Mouse (Mus musculus) adrenal gland, postnatal 25 days (tissue): ENCODE results near the gene Sbf2. TPM values are rescaled to one million over a fixed set of nuclear protein-coding genes. Genes with fewer than 3 reads are reported as not detected.
"Not testable (repeated sequence)": the region's sequence is repeated elsewhere in the genome, so short reads cannot be mapped to it uniquely, and the experiment has no call there.

ENCODE experiments used
- DNase-seq: peaks from one replicate; pipeline ENCODE4 v3.0.0; 2021; ENCODE audit warnings: mixed read lengths
- total RNA-seq: library from RNA; stranded (reverse); gene quantifications from 2 replicates; pipeline ENCODE4 v1.2.3, GENCODE M21; 2021

Sbf2 gene
- total RNA-seq, 1 experiment from 2014 or later, result 57.0 TPM

DNA sequence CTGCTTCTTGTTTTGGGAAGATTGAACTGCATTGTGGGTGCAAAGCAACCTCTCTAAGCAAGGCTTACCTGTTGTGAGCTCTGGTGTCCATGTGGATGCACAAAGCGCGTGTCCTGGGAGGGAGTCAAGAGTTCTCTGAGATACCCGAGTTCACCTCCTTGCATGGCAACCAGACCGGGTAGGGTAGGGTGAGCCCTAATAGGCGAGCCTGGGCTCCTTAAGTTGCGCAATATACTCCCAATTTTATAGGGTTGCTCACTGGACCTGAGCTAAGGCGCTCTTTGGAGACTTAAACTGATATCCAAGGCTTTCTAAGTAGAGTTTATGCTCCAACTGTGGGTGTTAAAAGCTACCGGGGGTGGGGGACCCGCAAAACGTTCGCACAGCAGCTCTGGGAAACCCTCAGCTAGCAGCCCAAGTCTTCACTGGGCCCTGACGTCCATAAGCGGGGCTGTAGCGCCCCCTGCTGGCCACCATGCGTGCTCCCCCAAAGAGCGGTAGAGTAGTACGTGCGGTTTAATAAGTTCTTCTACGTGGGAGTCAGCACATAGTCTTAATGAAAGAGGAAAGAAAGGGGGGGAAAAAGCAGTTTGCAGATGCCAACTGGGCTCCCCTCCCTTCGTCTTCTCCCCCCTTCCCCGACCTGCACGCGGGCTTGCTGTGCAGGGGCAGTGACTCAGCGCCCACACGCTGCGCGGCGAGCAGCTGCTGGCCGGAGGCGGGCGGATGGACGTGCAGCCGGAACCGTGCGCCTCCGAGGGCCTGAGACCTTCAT, 15.4 kb upstream of the Sbf2 start:
- DNase-seq, result peak; percentile 86

DNA sequence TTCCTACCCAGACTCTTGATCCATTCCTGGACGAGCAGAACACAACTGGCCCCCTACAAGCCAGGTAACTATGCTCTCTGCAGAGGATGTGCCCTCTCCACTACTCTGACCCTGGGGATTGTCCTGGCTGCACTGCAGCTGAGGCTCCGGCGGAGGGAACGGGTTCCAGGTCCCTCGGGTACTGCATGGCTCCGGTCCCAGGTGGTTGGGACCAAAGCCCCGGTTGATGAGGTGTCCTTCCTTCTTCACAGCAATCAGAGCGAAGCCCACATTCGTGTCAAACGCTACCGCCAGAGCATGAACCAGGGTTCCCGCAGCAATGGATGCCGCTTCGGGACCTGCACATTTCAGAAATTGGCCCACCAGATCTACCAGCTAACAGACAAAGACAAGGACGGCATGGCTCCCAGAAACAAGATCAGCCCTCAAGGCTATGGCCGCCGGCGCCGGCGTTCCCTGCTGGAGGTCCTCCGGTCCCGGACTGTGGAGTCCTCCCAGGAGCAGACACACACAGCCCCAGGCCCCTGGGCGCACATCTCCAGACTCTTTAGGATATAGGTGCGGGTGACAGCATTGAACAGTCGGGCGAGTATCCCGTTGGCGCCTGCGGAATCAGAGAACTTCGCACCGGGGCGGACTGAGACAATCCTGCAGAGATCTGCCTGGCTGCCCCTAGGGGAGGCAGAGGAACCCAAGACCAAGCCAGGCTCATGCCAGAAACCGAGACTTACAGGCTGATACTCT, 14.1 kb upstream of the Sbf2 start:
- peak; percentile 49 for DNase-seq

DNA sequence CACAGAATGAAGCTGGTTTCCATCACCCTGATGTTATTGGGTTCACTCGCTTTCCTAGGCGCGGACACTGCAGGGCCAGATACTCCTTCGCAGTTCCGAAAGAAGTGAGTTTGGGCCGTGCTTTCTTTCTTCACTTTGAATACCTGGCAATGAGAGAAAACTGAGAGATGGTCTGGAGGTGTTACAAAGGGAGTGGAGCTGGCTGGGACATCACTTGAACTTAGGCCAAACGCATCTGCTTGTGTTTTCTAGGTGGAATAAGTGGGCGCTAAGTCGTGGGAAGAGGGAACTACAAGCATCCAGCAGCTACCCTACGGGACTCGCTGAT, 13.5 kb upstream of the Sbf2 start:
- DNase-seq, result no peak

DNA sequence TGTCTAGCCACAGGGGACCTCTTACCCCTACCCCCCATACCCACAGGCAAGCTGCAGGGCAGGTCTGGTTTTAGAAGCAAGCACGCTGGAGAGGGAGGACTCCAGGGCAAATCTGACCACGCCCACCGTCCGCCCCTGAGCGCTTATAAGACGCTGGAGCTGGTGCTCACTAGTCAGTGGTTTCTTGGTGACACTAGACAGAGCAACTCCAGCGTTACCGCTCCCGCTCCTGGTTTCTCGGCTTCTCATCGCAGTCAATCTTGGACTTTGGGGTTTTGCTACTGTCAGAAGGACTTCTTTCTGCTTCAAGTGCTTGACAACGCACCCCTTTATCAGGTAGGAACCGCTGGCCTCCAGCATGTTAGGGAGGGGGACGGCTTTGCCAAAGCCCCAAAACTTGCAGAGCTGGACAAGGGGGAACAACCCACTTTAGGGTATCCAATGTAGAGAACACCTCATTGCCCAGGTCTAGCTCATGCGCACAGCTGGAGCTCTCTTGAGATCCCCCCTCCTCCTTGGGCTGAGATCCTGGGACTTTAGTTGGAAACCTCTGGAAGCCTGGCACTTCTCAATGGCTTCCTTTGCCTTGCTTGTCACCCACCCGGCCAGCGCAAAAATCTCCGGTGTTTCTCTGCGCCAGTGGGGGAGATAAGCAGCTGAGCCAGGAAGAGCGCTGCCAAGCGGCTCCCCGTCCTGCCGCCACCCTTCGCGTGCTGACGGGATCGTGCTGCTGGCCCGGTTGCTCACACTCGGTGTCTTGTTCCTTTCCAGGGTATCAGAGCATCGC, 13.0 kb upstream of the Sbf2 start, which contains the start of gene Adm:
TSS of gene Adm (plus strand) at position 176 of the 787 bp plus-strand sequence.
- peak; percentile 81 for DNase-seq

DNA sequence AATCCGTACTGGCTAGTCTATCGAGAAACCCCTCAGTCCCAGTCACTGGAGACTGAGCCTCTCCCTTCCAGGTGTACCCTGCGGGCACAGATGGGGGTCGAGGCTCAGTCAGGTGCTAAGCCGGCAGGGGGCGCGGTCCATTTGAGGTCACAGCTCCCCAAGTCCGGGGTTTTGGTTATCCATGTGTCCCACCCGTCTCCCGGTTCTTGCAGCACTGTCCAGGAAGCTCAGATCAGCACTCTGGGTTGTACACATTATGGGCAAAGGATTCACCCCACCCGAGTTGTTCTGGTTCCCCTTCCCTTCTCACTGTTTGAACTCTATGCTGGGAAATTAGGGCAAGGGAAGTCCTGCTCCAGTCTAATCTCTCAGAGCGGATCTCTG, 12.4 kb upstream of the Sbf2 start:
- DNase-seq, result no peak

DNA sequence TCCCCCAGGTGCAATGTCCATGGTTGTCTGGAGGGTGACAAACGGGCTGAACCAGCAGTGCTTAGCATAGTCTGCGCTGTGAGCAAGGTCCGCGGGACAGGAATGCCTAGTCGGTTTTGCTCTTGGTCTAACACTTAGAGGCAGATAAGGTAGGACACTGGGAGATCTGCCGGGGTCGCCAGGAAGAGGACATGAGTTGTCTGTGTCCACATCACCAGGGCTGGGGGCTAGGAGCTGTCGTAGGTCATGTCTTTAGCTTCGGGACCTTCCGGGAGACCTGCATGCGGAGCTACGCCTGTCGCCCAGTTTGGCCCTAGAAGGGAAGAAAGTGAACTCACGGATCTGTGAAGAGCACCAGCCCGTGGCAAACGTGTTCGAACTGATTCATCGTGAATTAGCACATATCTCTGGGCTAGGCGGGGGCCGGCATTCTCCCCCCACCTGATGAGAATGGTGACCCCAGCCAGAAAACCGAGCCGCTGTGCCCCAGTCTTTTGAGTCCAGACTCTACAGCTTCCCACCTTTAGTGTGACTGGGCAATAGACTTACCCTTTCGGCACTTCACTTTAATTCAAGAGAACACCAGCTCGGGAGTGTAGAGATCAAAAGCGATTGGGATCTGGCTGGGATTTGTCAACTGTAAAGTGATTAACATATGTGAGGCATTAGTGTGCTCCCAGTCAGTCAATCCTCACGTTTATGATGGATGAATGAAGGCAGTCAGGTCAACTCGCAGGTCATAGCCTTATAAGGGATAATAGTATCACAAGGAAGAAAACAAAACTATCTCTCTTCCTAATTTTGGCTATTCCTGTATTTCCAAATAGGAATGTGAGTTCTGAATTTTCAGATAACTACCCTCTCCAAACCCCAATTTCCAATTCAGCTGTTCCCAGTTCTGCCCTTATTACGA, 11.7 kb upstream of the Sbf2 start:
- no peak for DNase-seq

DNA sequence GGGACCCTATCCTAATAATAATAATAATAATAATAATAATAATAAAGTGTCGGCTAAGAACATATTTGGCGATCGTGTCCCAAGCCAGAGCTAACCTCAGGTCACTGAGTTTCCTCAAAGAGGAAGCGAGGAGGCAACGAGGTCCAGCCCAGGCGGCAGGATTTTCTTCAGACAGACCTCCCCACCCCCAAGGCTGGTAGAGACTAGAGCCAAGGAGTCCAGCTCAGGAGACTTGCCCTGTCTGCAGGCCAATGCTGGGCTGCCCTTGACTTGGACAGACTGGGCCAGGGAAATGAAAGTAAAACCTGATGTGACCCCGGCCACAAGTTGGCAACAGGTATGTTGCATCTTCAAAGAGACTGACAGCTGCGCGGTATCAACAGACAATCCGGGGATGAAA, 10.8 kb upstream of the Sbf2 start:
- DNase-seq, result no peak

DNA sequence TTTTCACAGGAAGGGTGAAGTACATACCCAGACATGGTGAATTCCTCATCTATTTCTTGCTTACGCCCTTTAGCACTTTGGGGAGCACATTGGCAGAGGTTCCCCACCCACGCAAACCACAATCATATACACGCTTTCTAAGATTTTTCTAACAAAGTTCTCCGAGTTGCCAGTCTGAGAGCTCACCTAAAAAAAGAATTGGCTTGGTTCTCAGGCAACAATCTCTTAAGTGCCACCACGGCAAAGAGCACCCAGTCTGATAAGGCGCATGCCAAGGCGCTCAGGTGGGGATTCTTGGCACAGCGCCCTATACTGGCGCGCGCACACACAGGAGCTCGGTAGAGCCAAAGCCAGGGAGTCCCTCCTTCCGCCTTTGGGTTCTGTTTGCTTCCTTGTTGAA, 10.2 kb upstream of the Sbf2 start:
- DNase-seq, result no peak

DNA sequence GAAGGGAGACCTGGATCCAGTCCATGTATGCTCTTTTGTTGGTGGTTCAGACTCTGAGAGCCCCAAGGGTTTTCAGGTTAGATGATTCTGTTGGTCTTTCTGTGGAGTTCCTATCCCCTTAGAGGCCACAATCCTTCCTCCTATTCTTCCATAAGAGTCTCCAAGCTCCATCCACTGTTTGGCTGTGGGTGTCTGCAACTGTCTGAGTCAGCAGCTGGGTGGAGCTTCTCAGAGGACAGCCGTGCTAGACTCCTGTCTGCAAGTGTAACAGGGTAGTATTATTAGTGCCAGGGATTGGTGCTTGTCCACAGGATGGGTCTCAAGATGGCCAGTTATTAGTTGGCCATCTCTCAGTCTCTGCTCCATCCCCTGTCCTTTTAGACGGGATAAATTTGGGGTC, 9.3 kb upstream of the Sbf2 start:
- DNase-seq, result no peak

DNA sequence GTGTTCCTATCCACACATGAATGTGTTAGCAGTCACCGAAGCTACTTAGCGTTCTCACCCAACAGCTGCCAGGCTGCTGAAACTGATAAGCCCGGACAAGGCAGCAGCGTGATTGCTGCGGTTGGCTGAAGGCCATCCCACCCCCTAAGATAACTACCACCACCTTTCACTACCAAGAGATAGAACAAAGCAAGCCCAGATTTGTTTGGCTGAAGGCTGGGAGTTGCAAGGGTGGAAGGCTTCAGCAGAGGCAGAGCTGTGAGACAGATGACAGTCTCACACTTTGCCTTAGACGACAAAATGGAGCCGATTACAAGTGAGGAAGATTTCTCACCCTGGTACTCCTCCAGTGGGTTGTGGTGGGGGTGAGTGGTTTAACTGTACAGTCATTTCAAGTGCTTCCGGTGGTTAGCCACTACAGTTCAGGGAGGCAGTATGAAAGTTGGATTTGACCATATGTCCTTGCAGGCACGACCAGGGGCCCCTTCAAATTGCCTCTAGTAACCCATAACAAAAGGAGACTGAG, 4.4 kb upstream of the Sbf2 start:
- no peak for DNase-seq

DNA sequence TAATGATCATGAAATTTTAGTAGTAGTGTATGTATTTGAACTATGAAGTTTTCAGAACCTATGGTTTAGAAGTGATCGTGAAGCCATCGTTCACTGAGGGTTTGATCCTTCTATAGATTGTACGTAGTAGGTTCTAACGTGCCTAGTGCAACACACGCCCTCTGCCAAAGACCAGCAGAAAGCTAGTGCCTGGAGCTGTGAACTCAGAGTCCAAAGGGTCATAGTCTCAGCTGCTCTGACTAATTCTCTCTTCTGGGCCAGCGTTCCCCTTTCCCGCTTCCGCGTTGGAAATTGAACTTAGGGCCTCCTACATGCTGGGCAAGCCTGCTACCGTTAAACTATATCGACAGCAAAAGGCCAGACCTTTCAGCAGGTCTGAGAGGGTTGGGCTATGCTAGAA, 1.1 kb upstream of the Sbf2 start:
- no peak for DNase-seq

DNA sequence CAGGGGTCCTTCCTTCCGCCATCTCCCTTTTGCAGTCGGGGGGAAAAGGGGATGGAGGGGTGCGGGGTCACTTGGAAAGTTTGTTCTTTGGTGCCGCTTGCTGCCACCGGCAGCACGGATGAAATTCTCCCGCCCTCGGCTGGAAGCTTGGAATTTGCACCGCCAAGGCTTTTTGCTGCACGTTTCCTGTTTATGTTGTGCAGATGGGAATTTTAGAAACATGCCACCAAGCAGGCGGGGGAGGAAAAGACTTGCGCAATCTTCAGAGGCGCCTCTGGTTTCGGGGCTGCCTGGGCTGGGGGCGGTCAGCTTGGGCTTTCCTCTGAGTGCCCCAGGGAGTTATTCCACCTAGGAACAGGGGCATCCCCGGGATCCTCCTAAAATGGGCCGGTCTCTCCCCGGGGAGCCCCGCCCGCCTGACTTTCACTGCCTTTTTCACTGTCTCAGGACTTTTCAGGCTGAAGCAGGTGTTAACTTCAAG, 469 bp upstream of the Sbf2 start:
- peak; percentile 58 for DNase-seq

DNA sequence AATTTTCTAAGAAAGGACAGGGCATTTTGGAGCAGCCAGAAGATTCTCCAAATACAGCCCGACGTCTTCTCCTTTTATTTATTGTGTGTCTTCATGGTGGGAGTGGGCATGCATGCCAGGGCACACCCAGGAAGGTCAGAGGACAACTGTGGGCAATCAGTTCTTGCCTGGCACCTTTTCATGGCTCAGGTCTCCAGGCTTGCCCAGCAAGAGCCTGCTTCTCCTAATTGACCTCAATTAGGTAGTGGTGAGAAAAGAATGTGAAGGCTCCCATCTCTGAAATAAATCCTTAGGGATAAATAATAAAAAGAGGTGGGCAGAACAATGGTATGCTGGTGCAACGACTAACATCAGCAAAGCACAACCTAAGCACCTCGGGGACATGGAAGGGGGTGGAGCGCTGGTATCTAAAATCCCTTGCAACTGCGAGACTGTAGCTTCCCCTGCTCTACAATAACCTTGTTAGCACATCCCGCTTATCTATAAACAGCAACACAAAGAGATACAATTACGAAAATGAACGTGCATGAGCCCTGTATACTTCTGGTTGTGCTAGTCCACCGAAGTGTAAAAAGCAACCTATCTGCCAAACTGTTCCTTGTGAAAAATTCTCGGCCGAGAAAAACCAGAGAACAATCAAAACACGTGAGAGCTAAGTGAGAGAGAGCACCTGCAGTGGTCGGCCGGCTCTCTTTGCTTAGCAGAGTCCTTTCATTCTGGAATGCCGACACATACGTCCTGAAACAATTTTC, 1.2 kb downstream of the Sbf2 start:
- no peak for DNase-seq

DNA sequence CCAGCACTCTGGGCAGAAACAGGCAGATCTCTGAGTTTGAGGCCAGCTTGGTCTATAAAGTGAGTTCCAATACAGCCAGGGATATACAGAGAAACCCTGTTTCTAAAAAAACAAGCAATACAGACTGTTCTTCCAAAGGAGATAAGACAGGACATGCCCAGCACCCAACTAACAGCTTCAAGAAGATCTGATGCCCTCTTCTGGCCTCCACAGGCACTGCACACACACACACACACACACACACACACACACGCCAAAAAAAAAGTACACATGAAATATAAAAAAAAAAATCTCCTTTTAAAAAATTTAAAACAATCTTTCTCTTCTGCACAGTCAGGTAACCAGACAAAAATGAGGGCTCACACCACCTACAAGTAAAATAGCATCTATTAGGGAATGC, 7.8 kb downstream of the Sbf2 start:
- no peak for DNase-seq

DNA sequence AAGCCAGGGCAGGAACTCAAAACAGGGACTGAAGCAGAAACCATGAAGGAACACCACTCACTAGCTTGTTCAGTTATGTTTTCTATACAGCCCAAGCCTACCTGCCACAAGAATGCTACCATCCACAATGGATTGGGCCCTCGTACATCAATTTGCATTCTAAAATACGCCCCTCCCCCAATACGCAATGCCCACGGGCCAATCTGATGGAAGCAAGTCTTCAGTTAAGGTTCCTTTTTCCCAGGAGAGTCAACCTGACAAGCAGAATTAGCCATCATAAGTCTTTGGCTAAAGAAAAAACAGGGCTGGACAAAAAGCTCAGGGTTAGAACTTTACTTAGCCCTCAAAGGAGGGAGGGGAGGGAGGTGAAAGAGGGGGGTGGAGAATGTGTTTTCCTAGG, 9.2 kb downstream of the Sbf2 start:
- DNase-seq, result no peak

DNA sequence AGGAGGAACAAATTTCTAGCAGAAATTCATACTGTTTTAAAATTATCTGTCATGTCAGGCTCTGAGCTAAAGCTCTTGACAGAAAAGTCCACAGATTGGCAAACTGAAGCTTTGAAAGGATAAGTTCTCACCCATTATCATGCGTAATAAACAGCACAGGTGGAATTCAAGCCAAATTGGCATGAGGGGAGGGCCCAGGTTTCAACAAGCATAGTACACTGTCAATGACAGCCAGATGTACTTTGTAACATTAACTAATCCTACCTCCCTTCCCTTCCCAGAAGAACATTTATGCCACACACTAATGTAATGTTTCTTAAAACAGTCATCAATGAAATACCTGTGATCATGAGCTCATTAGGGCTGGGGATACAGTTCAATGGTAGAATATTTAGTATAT, 17.6 kb downstream of the Sbf2 start:
- DNase-seq, result no peak

DNA sequence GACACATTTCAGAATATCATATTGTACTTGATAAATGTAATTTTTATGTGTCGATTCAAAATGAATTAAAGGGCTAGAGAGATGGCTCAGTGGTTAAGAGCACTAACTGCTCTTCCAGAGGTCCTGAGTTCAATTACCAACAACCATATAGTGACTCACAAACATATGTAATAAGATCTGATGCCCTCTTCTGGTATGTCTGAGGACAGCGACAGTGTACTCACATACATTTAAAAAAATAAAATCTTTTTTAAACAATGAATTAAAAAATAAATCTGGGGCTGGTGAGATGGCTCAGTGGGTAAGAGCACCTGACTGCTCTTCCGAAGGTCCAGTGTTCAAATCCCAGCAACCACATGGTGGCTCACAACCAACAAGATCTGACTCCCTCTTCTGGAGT, 20.7 kb downstream of the Sbf2 start:
- not testable (repeated sequence) for DNase-seq

DNA sequence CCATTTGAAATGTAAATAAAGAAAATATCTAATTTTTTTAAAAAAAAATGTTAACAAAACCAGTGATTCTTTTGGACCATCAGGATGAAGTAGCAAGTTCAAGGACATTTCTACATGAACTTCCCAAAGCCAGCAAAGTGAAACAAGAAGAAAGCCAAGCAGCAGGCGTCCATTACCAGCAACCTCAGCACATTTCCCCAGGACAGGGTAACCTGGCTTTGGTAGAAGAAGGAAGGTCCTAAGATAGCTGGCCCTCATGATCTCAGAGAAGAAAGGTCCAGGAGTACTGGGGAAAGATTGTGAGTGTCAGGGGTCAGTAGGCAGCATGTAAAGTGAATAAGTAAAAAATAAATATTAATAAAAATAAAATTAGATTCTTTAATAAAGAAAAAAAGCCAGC, 27.0 kb downstream of the Sbf2 start:
- no peak for DNase-seq

DNA sequence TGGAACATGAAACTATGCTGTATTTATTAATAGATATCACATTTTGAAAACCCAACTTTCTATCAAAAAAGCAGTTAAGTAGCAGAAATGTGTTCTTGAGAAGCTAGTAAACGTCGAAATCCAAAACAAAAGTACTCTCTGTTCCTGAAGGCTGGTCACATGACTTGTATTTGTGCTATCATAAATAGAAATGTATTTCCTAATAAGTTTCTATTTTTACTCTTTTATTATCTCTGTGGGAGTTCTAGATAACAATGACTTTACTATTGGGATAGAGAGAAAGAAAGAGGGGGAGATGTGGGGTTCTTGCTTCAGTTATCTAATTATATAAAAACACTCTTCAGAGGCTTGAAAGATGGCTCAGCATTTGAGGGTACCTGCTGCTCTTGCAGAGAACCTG, 29.5 kb downstream of the Sbf2 start:
- no peak for DNase-seq

DNA sequence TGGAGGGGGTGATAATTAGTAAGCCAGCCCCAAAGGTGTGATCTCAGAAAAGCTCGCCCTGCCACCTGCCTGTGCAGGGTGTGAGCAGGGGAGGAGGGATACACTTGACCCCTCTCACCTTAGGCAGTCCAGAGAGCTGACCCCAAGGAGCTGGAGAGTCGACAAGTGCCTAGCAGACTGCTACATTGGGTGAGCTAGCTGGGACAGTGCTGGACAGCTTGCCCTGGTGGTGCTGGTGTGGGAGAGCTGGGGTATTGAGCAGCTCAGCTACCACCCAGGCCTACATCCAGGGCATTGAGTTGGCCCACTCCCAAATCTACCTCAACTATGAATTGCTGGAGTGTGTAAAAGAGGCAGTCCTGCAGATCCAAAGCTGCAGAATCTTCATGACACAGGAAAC, 30.6 kb downstream of the Sbf2 start:
- DNase-seq, result no peak

DNA sequence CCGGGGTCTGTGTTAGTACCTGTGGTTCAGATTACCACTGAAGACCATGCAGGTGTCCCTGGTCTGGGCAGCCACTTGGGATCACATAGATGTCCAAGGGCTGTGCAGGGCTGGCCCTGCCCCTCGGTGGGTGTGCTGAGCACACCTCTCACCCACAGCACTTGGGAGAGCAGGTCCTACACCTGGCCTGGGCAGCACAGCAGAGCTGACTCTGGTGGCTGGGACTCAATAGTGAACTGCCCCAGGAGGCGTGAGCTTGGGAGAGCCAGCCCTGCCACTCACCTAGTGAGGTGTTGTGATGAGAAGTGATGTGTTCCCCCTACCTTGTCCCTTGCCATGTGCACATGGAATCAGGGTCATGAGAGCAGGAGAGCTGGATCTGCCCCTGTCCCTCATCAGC, 31.0 kb downstream of the Sbf2 start:
- no peak for DNase-seq
